Mouse (Mus musculus) heart, postnatal 10 days (tissue): ENCODE results near the gene B430306N03Rik. TPM values are rescaled to one million over a fixed set of nuclear protein-coding genes. Genes with fewer than 3 reads are reported as not detected.

ENCODE experiments used
- DNase-seq, 2 experiments: peaks; one replicate each; pipeline ENCODE4 v3.0.0; 2021
- intact Hi-C: fragments of 180-260 bp; cut with DNase I; formaldehyde crosslinking; loops from one replicate; pipeline ENCODE4 v1.15.1; 2025
- total RNA-seq, 2 experiments: library from RNA; stranded (reverse); gene quantifications; 2 replicates each; pipeline ENCODE4 v1.2.3; 2021

B430306N03Rik gene
- total RNA-seq, 2 experiments from 2014 or later, result 0.15 TPM; not detected in 1

DNA sequence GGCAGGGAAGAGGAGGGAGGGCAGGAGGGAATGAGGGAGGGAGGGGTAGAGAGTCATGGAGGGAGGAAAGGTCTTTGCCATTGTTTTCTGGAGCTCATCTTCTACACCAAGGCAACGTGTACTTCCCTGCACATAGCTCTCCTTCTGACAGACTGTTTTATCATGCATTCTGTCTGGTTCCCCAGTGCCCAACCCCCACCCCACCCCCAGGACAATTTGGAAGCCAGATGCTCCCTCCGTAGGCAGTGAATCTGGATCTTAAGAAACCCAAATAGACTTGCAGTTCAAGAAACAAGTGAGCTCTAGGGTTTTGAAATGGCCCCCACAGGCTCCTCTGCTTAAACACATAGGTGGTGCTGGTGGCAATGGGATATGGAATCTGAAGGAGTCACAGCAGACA is 42.0 kb downstream of the B430306N03Rik start:
- DNase-seq, result no peak
- intact Hi-C loops, result no loop called here

DNA sequence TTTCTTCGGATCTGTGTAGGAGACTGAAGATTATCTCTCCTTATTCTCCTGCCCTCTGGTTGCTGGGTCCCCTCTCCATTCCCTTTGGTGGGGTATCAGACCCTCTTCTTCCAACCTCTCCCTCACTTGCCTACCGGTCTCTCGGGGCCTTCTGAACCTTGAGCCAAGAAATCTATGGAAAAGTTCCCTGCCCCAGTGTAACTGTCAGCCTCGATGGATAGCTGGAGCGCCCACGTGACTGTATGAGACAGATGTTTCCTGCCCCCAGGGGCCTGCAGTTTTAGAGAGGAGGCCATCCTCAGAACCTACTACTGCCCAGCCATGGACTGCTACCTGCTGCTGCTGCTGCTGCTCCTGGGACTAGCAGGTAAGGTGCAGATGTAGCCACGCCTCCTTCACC is 43.7 kb downstream of the B430306N03Rik start, which contains the start of gene Treml1:
TSS of gene Treml1 (plus strand) at position 301 of the 400 bp plus-strand sequence.
- intact Hi-C loops, result no loop called here
- DNase-seq, result no peak

DNA sequence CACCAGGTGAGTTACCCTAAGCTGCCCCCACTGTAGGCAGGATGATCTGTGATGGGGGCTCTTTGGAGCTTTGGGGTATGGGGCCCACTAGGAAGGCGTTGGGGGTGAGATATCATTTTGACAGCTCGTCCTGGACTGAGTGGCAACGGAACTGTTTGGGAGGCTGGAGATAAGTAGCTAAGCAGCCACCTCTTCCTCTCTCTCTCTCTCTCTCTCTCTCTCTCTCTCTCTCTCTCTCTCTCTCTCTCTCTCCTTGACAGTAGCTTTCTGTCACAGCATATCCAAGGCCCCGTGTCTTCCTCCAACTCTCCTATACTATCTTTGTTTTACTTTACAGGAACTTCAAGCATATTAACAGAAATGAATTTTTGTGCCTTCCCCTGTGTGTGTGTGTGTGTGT is 44.5 kb downstream of the B430306N03Rik start:
- intact Hi-C loops, result no loop called here
- DNase-seq, result no peak

DNA sequence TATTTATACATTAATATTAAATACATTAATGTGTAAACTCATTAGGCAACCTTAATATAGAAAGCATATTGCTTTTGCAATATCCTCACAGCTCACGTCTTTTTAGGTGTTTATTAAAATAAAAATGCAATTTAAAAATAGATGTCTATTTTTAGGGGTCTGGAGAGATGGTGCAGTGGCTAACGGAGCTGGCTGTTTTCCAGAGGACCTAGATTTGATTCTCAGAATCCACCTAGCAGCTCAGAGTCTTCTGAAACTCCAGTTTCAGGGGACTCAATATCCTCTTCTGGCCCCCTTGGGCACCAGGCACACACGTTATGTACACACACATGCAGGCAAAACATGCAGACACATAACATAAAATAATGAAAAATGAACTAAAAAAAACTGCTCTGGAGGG is 46.4 kb downstream of the B430306N03Rik start:
- intact Hi-C loops, result no loop called here
- peak; percentile 52 to 55 for DNase-seq

DNA sequence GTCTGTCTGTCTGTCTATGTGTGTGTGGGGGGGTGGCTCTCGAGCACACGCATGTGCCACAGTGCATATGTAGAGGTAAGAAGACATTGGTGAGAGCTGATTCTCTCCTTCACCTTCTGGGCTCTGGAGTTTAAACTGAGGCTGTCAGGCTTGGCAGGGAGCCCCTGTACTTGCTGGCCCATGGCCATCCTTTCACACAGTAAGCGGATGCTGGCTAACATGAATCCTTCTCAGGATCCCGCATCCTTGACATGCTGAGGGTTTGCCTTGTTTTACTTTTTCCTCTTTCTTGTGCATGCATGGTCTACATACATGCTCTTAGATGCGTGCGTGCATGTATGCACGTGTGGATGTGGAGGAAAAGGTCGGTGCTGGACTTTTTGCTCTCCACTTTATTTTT is 47.0 kb downstream of the B430306N03Rik start:
- DNase-seq, result peak; percentile 76 to 83
- intact Hi-C loops, result no loop called here

DNA sequence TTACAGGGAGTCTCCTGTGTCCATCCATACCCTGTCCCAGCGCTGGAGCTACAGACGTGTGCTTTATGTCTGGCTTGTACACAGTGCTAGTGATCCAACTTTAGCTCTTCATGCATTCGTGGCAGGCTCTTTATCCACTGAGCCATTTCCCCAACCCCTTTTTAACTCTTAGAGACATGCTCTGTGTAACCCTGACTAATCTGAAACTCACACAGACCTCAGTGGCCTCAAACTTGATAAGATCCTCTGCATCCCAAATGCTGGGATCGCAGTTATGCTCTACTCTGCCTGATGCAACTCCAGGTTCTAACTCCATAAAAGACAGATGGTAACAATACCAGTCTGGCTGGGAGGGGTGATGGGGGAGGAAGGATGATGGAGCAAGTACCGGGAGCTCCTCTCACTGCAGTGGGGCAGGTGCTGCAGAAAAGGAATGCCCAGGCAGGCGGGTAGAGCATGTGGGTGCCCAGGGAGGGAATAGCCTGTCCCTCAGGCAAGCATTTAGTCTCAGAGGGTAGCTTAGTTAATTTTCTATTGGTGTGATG is 47.6 kb downstream of the B430306N03Rik start:
- DNase-seq, result no peak
- intact Hi-C loops, result no loop called here

DNA sequence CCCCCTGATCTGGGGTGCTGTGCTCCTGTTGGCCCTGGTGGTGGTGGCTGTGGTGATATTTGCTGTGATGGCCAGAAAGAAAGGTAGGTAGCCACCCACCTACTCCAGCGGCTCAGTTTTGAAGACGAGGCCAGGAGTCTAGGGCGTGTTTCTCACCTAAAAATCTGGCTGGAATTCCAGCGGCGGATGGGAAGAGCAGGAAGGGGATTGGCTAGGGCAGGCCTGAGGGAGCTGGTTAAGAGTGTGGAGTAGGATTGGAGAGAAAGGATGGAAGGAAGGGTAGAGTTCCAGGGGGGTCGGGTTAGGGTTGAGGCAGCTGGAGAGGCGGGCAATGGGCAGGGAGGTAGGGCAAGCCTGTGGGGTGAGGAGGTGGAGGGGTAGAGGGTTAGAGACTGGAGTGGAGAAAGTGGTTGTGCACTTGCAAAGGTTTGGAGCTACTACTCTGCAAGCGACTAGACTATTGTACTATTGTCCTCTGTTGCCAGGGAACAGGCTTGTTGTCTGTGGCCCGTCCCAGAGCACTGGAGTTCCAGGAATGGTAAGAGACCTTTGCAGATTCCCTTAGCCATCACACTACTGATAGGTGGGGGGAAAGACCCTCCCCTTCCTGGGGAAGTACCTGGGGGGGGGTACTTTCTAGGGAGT is 49.7 kb downstream of the B430306N03Rik start:
- DNase-seq, result peak in 1 of 2 experiments; percentile 14
- intact Hi-C loops, result no loop called here

DNA sequence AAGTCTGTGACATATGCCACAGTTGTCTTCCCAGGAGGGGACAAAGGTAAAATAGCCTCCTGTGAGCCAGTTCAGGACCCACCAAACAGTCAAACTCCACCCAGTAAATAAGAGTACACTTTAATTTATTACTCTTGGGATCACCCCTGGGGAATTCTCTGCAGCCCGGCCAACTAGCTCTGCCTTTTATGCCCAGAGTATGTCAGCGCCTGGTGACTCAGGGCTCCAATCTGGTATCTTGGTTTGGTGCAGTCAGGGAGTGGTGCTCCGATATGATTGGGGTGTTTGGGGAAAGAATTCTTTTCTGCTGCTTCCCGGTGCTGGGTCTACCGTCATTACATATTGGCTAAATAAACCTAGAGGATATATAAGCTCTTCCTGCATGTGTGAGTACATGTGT is 50.9 kb downstream of the B430306N03Rik start:
- DNase-seq, result no peak
- intact Hi-C loops, result no loop called here

DNA sequence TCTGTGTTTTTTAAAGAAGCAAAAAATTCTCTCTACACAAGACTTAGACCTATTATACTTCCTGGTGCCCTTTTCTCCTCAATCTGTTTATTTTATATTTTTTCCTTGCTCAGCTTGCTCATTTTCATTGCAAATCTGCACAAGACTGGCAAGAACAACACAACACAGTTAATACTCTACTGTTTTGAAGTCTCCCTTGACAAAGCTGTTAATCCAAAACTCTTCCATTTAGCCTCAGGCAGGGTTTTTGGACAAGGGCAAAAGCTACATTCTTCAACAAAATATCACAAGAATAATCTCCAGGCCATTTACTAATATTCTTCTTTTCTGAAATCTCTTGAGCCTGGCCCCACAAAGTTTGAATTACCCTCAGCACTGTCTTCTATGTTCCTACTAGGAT is 55.7 kb downstream of the B430306N03Rik start:
- DNase-seq, result no peak
- intact Hi-C loops, result no loop called here

DNA sequence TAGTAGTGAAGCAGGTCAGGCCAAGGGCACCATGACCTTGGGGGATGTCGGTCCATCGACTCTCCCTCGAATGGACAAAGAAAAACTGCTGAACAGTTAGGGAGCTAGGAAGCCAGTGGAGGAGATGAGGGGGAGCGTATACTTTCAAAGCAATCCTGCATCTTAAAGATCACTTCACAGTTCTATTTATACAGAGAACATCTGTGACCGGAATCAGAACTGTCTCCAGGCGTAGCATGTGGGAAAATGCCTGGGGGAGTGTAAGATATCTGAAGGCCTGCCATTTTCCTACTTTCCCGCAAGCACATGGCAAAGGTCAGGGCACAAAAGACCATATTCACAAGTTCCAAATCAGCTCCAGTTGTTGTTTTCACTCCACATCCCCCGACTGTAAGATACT is 57.0 kb downstream of the B430306N03Rik start:
- intact Hi-C loops, result no loop called here

DNA sequence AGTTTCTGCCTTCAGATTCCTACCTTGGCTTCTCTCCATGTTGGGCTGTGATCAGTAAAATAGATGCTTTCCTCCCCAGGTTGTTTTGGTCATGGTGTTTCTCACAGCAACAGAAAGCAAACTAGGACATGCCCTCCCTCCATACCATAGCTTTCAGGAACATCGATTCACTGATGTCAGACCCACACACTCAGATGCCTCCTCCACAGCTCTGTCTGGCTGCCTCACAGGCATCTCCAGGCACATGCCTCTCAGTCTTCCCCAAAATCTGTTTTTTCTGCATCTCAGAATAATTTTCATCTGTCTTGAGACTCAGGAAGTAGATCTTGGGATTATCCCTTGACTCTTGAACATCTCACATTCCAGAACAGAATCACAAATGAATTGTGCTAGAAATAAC is 60.2 kb downstream of the B430306N03Rik start:
- intact Hi-C loops, result no loop called here
- DNase-seq, result no peak

More for the DNA sequence above, 57.0 kb downstream of the B430306N03Rik start:
- DNase-seq, result no peak

Other genes with a start within 250 kb of the B430306N03Rik start
- gene 1700067P10Rik, start 226.8 kb upstream of the B430306N03Rik start, total RNA-seq, result not detected
- not detected for gene 9830107B12Rik, start 169.9 kb upstream of the B430306N03Rik start, total RNA-seq
- not detected for gene A530064D06Rik, start 148.9 kb upstream of the B430306N03Rik start, total RNA-seq
- under 1 TPM; 0.12 to 0.15 TPM for gene Trem1, start 83.4 kb upstream of the B430306N03Rik start, total RNA-seq
- gene Trem3, start 68.4 kb upstream of the B430306N03Rik start, total RNA-seq, result not detected
- under 1 TPM; 0.14 to 0.97 TPM for gene Treml4, start 51.8 kb upstream of the B430306N03Rik start, total RNA-seq
- under 1 TPM; 0.42 to 0.69 TPM for gene Treml2, start 16.6 kb upstream of the B430306N03Rik start, total RNA-seq
- 1 to 10 TPM; 1.3 to 1.6 TPM for gene Trem2, start 30.3 kb downstream of the B430306N03Rik start, total RNA-seq
- under 1 TPM in 1 of 2 experiments, not detected in 1; 0.31 TPM for gene Treml1, start 43.8 kb downstream of the B430306N03Rik start, total RNA-seq
- gene Nfya, start 93.8 kb downstream of the B430306N03Rik start, total RNA-seq, result 10 to 100 TPM; 22.0 to 29.9 TPM
- gene Oard1, start 93.9 kb downstream of the B430306N03Rik start, total RNA-seq, result 10 to 100 TPM; 11.5 to 16.4 TPM
- gene Apobec2, start 116.8 kb downstream of the B430306N03Rik start, total RNA-seq, result 100 to 1,000 TPM; 227 to 228 TPM
- gene Tspo2, start 135.4 kb downstream of the B430306N03Rik start, total RNA-seq, result 1 to 10 TPM in 1 of 2 experiments, not detected in 1; 1.0 TPM
- gene Unc5cl, start 138.8 kb downstream of the B430306N03Rik start, total RNA-seq, result under 1 TPM in 1 of 2 experiments, not detected in 1; 0.72 TPM